Mouse (Mus musculus) lung, adult 2 months (tissue): Measurements from ENCODE around the gene Top1. TPM values are rescaled to one million over a fixed set of nuclear protein-coding genes. Genes with fewer than 3 reads are reported as not detected.

ENCODE experiments used
- DNase-seq: peaks from one replicate; pipeline ENCODE4 v3.0.0; 2022
- H3K4me1 ChIP-seq: fragments of 200-500 bp; 2 replicates; pipeline ENCODE4 v1.6.1; 2011; ENCODE audit warnings: low read length; ENCODE audit not compliant: control insufficient read depth, insufficient read depth
- H3K4me3 ChIP-seq: fragments of 200-500 bp; replicated peaks from 2 replicates; pipeline ENCODE3; 2011; ENCODE audit warnings: low read depth, mild to moderate bottlenecking, control low read depth, low read length; ENCODE audit errors: extremely low read depth
- CTCF ChIP-seq: fragments of 200-500 bp; IDR thresholded peaks from 2 replicates; pipeline ENCODE4 v1.5.1; 2011; ENCODE audit warnings: mild to moderate bottlenecking, low read length, control low read depth; ENCODE audit not compliant: insufficient read depth
- POLR2A ChIP-seq: fragments of 200-500 bp; IDR thresholded peaks from 2 replicates; pipeline ENCODE4 v1.6.1; 2011; ENCODE audit warnings: low read depth, mild to moderate bottlenecking, control low read depth, low read length, borderline replicate concordance; ENCODE audit errors: extremely low read depth
- WGBS: fragments of 180-500 bp; shearing (Covaris S2); methylation state at CpG from one replicate; pipeline ENCODE4 v1.1.7; 2018; 5-methylcytosine and 5-hydroxymethylcytosine counted together
- polyA plus RNA-seq: library from polyadenylated mRNA; depleted of rRNA; stranded (reverse); fragments of >200 nt; gene quantifications from 2 replicates; pipeline ENCODE4 v1.2.3, GENCODE M21; 2012

Top1 gene
- polyA plus RNA-seq, 1 experiment = 10.7 TPM

DNA sequence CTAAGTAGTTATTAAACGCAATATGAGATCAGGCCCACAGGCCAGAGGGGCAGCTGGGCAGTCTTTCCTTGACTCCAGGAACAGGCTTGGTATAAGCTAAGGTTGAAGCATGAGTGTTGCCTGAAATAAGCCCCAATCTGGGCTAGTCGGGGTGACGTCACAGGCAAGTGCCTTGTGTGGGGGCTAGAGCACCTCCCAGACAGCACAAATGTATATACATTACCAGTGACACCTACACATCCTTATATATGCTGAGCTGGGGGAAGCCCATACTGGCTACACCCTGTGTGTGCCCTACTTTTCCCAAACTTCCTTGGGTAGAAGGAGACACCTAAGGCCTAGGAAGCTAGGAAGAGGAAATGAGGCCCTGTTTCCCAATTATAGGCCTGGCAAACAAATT, 83.3 kb downstream of the Top1 start:
- Histone ChIP-seq H3K4me1 (peaks cover 10% of the 10 kb centered on the region), H3K4me3 (no peak overlapping the region)
- no peak for TF ChIP-seq CTCF
- no peak for TF ChIP-seq POLR2A
- 87% methylated on average over 3 of the region's 3 CpGs for WGBS
- peak; percentile 16 for DNase-seq

DNA sequence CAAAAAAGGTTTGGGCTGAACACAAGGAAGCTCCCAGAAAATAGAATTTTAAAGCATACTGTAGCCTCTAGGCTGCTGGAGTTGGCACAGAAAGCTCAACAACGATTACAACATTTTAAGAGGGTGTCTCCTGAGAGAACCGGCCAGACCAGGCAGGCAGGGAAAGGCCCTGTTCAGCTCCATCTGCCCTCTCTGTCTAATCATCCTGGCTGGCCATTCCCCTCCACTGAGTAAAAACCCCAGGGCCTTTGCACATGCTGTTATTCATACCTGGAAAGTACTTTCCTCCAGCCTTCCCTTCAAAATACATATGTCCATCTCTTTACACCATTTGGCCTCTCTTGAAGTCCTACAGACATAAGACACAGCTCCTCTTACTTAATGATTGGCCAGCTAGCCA, 83.7 kb downstream of the Top1 start:
- no peak for TF ChIP-seq POLR2A
- no peak overlapping the region for H3K4me3 ChIP-seq
- 55% methylated on average over 2 of the region's 2 CpGs for WGBS
- H3K4me1 ChIP-seq = peaks cover 12% of the 10 kb centered on the region
- no peak for DNase-seq

DNA sequence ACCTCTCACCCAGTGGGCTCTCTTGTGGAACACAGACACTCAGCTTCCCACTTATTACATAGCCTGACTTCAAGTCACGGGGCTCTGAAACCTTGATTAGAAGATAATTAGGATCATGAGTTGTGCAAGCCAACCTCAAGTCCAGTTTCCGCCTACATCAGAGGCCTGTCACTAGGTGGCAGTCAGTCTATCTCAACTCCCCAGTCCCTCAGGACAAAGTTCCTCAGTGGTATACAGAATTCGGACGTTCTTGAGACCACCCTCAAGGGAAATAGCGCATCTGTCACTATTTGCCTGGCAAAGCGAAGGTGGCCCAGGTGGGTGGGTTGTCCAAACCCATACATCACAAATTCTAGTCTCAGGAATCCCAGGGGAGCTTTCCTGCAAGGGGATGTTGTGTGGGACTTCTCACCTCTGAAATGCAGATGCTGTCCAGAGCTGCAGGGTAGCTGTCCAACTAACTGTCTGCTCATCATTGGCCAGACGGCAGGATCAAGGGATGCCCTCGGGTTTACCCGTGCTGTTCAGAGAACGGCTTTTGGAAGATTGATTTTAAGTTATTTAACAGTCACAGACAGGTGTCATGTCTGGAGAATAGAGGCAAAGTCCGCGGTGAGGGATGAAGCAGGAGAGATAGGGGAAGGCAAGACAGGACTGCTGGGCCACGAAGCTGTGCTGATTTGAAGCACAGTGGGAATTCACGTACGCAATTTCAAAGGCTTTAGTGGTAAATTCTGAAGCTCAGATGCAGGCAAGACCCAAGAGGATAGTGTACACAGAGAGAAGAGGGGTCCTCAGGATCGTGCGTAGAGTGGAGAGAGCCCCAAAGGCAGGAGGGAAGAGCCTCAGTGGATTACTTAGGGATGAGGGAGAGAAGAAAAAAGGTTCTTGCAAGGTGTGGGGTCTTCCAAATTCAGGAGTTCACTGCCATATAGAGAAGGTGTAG, 84.4 kb downstream of the Top1 start:
- DNase-seq = no peak
- H3K4me3 ChIP-seq = peak overlapping the region; percentile 72
- TF ChIP-seq CTCF (peak; percentile 77), POLR2A (no peak)
- H3K4me1 ChIP-seq = peaks cover 18% of the 10 kb centered on the region
- WGBS = 26% methylated on average over 17 of the region's 17 CpGs

DNA sequence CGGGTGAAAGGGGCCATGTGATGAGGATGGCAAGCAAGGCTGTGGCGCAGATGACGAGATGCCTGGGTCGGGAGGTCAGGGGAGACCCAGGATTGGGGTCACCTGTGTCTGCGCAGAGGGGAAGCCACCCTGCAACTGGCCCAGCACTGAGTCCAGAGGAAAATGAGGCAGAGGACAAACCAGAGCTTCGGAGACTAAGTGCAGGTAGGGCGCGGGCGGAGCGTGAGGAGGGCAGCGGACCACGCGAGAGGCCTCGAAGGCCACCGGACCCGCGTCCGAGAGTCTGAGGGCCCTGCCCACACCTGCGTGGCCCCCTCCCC, 85.1 kb downstream of the Top1 start:
- 10% methylated on average over 19 of the region's 19 CpGs for WGBS
- H3K4me3 ChIP-seq = peak overlapping the region; percentile 72
- peaks cover 23% of the 10 kb centered on the region for H3K4me1 ChIP-seq
- DNase-seq = no peak
- TF ChIP-seq POLR2A (no peak), CTCF (no peak)

DNA sequence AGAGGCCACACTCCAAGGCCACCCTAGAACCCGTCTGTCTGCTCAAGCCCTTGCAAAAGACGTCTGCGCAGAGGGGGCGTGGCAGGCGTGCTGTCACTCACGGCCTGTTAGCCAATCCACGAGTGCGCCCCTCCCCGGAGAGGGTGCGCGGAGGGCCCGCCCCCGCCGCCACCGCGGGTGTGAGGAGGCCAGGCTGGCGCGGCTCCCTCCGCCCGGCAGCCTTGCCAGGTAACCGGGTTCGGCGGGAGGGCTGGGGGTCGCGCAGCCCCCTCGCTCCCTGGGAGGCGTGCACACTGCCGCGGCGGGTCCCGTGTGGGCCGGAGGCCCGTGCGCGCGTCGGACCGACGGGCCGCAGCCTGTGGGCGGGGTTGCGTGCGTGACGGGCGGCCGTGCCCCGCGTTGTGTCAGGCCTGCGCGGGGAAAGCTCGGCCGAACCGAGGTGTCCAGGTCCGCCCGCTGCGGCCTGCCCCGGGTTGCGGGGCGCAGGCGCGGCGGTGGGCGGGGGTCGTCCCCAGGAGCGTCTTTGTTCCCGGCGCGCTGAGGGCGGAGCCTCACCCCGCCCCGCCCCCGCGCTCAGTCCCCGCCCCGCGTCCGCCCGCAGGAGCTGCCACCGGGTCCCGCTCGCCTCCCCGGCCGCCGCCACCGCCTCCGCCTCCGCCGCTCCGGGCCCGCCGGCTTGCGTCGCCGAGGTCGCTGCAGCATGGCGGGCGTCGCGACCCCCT, 85.6 kb downstream of the Top1 start, which contains the start of gene Plcg1:
Gene Plcg1 (plus strand): TSS at position 184 of the 722 bp plus-strand sequence.
- peak; percentile 94 for DNase-seq
- WGBS = under 1% methylated on average over 90 of the region's 99 CpGs
- TF ChIP-seq POLR2A = peak; percentile 53; the same call in 1 of the 2 replicates
- TF ChIP-seq CTCF = no peak
- peak within 1 kb of the TSS; percentile 72 for H3K4me3 ChIP-seq
- peaks cover 26% of the 10 kb centered on the region for H3K4me1 ChIP-seq

DNA sequence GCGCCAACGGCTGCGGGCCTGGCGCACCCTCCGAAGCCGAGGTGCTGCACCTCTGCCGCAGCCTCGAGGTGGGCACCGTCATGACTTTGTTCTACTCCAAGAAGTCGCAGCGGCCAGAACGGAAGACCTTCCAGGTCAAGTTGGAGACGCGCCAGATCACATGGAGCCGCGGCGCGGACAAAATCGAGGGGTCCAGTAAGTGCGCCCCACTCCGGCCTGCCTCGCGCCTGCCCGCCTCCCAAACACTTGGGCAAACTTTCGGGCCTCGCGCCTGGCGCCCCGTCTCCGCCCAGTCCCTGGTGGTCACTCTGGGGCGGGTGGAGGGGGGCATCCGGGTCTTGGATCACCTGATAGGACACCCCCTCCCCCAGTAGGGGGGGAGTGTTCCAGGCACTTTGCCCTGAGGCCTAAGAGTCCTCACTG, 86.2 kb downstream of the Top1 start:
- DNase-seq = peak; percentile 73
- peak overlapping the region; percentile 72 for H3K4me3 ChIP-seq
- TF ChIP-seq POLR2A (no peak), CTCF (no peak)
- H3K4me1 ChIP-seq = peaks cover 26% of the 10 kb centered on the region
- WGBS = under 1% methylated on average over 32 of the region's 32 CpGs

DNA sequence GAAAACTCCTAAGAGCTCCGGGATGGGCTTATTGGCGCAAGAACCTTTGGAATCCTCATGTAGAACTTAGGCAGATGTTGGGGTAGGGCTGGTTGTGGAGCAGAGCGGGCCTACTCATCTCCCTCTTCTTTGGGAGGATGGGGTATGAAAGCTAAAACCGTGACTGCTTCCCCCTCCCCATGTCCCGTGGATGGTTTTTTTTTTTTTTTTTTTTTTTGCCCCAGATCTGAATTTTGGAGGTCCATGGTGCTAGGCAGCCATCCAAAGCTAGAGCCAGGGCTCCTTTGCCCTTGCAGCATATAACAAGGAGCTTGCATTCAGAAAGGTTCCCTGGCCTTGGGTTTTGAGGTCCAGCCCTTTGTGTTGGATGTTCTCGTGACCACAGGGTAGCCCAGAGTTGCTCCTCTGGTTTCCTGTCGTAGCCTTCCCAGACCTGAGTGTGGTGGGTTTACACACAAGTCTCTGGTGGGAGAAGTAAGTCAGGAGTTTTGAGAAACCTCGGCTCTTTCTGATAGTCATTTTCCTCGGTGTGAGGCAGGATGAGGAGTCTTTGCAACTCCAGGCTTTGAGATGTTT, 86.8 kb downstream of the Top1 start:
- whole genome bisulfite sequencing = 9% methylated on average over 9 of the region's 9 CpGs
- no peak for TF ChIP-seq POLR2A
- TF ChIP-seq CTCF = no peak
- H3K4me3 ChIP-seq = peak overlapping the region; percentile 72
- no peak for DNase-seq
- H3K4me1 ChIP-seq = peaks cover 29% of the 10 kb centered on the region

DNA sequence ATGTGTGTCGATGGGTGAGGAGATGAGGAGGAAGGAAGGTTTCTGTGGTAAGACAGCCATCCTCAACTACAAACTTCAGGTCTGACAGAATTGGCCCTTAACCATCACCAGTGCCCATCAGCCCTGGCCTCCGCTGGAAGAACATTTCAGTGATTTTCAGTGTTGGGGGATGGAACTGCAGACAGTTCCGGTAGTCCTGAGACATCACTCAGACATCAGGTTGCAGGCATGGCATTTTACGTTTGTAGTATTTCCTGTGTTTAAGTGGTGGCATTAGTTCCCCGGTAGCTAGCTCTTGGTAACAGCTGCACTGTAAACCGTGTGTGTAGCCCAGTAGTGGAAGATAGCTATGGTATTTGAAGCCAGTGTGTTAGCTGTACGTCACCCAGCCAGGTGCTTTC, 87.4 kb downstream of the Top1 start:
- TF ChIP-seq CTCF (no peak), POLR2A (no peak)
- Histone ChIP-seq H3K4me3 (peak overlapping the region; percentile 72), H3K4me1 (peaks cover 35% of the 10 kb centered on the region)
- no peak for DNase-seq
- 10% methylated on average over 7 of the region's 7 CpGs for WGBS

DNA sequence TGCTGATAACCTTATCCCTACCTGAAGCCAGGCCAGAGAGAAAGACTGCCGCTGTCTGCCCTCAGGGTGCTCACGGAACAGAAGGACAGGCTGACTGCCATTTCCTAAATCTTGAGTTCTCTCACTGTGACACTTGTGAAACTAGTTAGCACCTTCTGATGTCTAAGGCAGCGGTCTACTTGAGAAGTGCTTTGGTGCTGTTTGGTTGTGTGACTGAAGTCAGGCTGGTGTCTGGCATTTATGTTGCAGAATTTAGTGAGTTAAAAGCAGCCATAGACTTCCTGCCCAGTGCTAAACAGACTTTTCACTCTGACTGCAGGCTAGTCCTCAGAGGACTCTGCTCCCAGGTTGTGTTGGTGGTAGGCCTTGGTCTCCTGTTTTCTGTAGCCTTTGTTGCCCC, 88.6 kb downstream of the Top1 start:
- Histone ChIP-seq H3K4me3 (peak overlapping the region; percentile 37), H3K4me1 (peaks cover 42% of the 10 kb centered on the region)
- TF ChIP-seq POLR2A (no peak), CTCF (no peak)
- 40% methylated on average over 3 of the region's 3 CpGs for WGBS
- no peak for DNase-seq
